Mouse (Mus musculus): Measurements from ENCODE around the gene Ankrd33.
A peak's percentile ranks its signal among the peaks of the same experiment; 100 is the strongest.
"Not testable (repeated sequence)": the region's sequence is repeated elsewhere in the genome, so short reads cannot be mapped to it uniquely, and the experiment has no call there.

Ankrd33 gene

GRCm38 (mm10) chr15:101086956-101087355, 28.6 kb upstream of the Ankrd33 start:
- peak; percentile 77 for DNase-seq (ENCODE audit: low spot score)

- no peak for DNase-seq (ENCODE audit: low spot score)
Measured at GRCm38 (mm10) chr15:101088291-101088690, 27.3 kb upstream of the Ankrd33 start.

- no peak for DNase-seq (ENCODE audit: low spot score)
Measured at GRCm38 (mm10) chr15:101091551-101091950, 24.0 kb upstream of the Ankrd33 start.

- DNase-seq (ENCODE audit: low spot score), result no peak
Measured at GRCm38 (mm10) chr15:101092121-101092828, 23.3 kb upstream of the Ankrd33 start.

- DNase-seq (ENCODE audit: low spot score), result no peak
Measured at GRCm38 (mm10) chr15:101092829-101093648, 22.5 kb upstream of the Ankrd33 start.

- DNase-seq (ENCODE audit: low spot score), result no peak
Measured at GRCm38 (mm10) chr15:101093988-101094387, 21.6 kb upstream of the Ankrd33 start.

- DNase-seq (ENCODE audit: low spot score), result no peak
Measured at GRCm38 (mm10) chr15:101094979-101095378, 20.6 kb upstream of the Ankrd33 start.

- DNase-seq (ENCODE audit: low spot score), result no peak
Measured at GRCm38 (mm10) chr15:101095392-101095791, 20.2 kb upstream of the Ankrd33 start.

- DNase-seq (ENCODE audit: low spot score), result no peak
Measured at GRCm38 (mm10) chr15:101097985-101098651, 17.4 kb upstream of the Ankrd33 start.

- no peak for DNase-seq (ENCODE audit: low spot score)
Measured at GRCm38 (mm10) chr15:101100996-101101395, 14.6 kb upstream of the Ankrd33 start.

- DNase-seq (ENCODE audit: low spot score), result no peak
Measured at GRCm38 (mm10) chr15:101103605-101104304, 11.8 kb upstream of the Ankrd33 start.

- peak; percentile 84 for DNase-seq (ENCODE audit: low spot score)
Measured at GRCm38 (mm10) chr15:101105496-101105994, 10.0 kb upstream of the Ankrd33 start.

- DNase-seq (ENCODE audit: low spot score), result no peak
Measured at GRCm38 (mm10) chr15:101106011-101106410, 9.5 kb upstream of the Ankrd33 start.

GRCm38 (mm10) chr15:101107906-101108671, 7.5 kb upstream of the Ankrd33 start:
- no peak for DNase-seq (ENCODE audit: low spot score)

GRCm38 (mm10) chr15:101113176-101113575, 2.4 kb upstream of the Ankrd33 start:
- peak; percentile 88 for DNase-seq (ENCODE audit: low spot score)

- DNase-seq (ENCODE audit: low spot score), result not testable (repeated sequence)
Measured at GRCm38 (mm10) chr15:101113778-101114177, 1.8 kb upstream of the Ankrd33 start.

GRCm38 (mm10) chr15:101118399-101119125, 3.0 kb downstream of the Ankrd33 start:
- no peak for DNase-seq (ENCODE audit: low spot score)

GRCm38 (mm10) chr15:101121411-101122289, 6.1 kb downstream of the Ankrd33 start:
- no peak for DNase-seq (ENCODE audit: low spot score)

GRCm38 (mm10) chr15:101122290-101122589, 6.7 kb downstream of the Ankrd33 start:
- DNase-seq (ENCODE audit: low spot score), result no peak

- peak; percentile 81 for DNase-seq (ENCODE audit: low spot score)
Measured at GRCm38 (mm10) chr15:101123202-101123601, 7.6 kb downstream of the Ankrd33 start.

Data from lung, postnatal 25 days (tissue).